Mouse (Mus musculus) lung, postnatal 4 days (tissue): Measurements from ENCODE around the gene Stn1.

Source experiments
- DNase-seq, 2 experiments: peaks; one replicate each; pipeline ENCODE4 v3.0.0; 2021

Gene Stn1

DNA sequence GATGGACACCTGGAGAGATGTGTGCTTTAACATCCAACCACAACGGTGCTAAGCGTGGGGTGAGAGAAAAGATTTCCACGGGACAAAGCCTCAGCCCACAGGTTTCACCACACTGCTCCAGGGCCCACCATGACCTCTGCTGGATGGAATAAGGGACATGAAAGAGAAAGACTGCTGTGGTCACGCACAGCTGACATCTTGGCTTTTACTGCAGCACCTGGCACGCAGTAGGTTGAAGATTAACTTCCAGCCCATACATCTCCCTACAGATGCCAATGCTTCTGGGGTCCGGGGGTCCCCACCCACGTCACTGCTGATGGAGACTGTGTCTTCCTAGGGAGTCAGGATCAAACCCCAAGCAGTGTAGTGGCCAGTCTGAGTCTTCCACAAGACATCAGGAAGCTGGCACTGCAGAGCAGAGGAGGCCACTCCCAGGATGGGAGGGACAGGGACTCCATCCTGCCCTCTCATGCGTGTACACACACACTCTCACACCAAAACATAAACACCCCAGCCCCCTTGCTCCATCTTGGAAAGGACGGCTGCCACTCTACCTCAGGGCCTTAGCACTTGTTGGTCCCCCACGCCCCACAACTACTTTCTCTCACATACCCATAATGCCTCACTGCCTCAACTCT is 85.7 kb downstream of the Stn1 start:
- DNase-seq = peak in 1 of 2 experiments; percentile 72
